Mouse (Mus musculus): ENCODE results near the gene Pmp22. TPM values are rescaled to one million over a fixed set of nuclear protein-coding genes. Genes with fewer than 3 reads are reported as not detected.

Gene Pmp22
- polyA plus RNA-seq, 1 experiment from 2014 or later: 24.3 TPM

GRCm38 (mm10) chr11:63163986-63164682, 35.4 kb downstream of the Pmp22 start:
- no peak for ATAC-seq
- Histone ChIP-seq H3K27ac (ENCODE audit: low read length) (no peak overlapping the region), H3K36me3 (ENCODE audit: control insufficient read depth, insufficient read depth) (no peaks in the 10 kb centered on the region), H3K4me1 (replicated peaks; ENCODE audit: control insufficient read depth, insufficient read depth, low read length) (no peaks in the 10 kb centered on the region), H3K9ac (replicated peaks; ENCODE audit: low read depth, low read length) (no peak overlapping the region), H3K9me3 (ENCODE audit: control insufficient read depth, low read length) (no peaks in the 10 kb centered on the region), H3K4me3 (replicated peaks; ENCODE audit: low read length) (no peak overlapping the region), H3K27me3 (replicated peaks; ENCODE audit: control insufficient read depth, insufficient read depth, low read length) (no peaks in the 10 kb centered on the region), H3K4me2 (ENCODE audit: low read length) (no peak overlapping the region)
- WGBS: 78% methylated on average over 6 of the region's 6 CpGs

GRCm38 (mm10) chr11:63164756-63165484, 36.1 kb downstream of the Pmp22 start:
- Histone ChIP-seq H3K4me2 (ENCODE audit: low read length) (no peak overlapping the region), H3K4me3 (replicated peaks; ENCODE audit: low read length) (no peak overlapping the region), H3K4me1 (replicated peaks; ENCODE audit: control insufficient read depth, insufficient read depth, low read length) (no peaks in the 10 kb centered on the region), H3K9ac (replicated peaks; ENCODE audit: low read depth, low read length) (no peak overlapping the region), H3K9me3 (ENCODE audit: control insufficient read depth, low read length) (no peaks in the 10 kb centered on the region), H3K27ac (ENCODE audit: low read length) (no peak overlapping the region), H3K36me3 (ENCODE audit: control insufficient read depth, insufficient read depth) (no peaks in the 10 kb centered on the region), H3K27me3 (replicated peaks; ENCODE audit: control insufficient read depth, insufficient read depth, low read length) (no peaks in the 10 kb centered on the region)
- ATAC-seq: no peak
- WGBS: 47% methylated on average over 7 of the region's 7 CpGs

GRCm38 (mm10) chr11:63167826-63168225, 39.0 kb downstream of the Pmp22 start:
- ATAC-seq: no peak
- H3K27me3 ChIP-seq (replicated peaks; ENCODE audit: control insufficient read depth, insufficient read depth, low read length): no peaks in the 10 kb centered on the region
- H3K36me3 ChIP-seq (ENCODE audit: control insufficient read depth, insufficient read depth): no peaks in the 10 kb centered on the region
- H3K9ac ChIP-seq (replicated peaks; ENCODE audit: low read depth, low read length): no peak overlapping the region
- H3K9me3 ChIP-seq (ENCODE audit: control insufficient read depth, low read length): no peaks in the 10 kb centered on the region
- no peaks in the 10 kb centered on the region for H3K4me1 ChIP-seq (replicated peaks; ENCODE audit: control insufficient read depth, insufficient read depth, low read length)
- no peak overlapping the region for H3K4me3 ChIP-seq (replicated peaks; ENCODE audit: low read length)
- WGBS: 87% methylated on average over 4 of the region's 4 CpGs
- H3K4me2 ChIP-seq (ENCODE audit: low read length): no peak overlapping the region
- no peak overlapping the region for H3K27ac ChIP-seq (ENCODE audit: low read length)

- Histone ChIP-seq H3K9me3 (ENCODE audit: control insufficient read depth, low read length) (no peaks in the 10 kb centered on the region), H3K9ac (replicated peaks; ENCODE audit: low read depth, low read length) (no peak overlapping the region), H3K27ac (ENCODE audit: low read length) (no peak overlapping the region), H3K4me3 (replicated peaks; ENCODE audit: low read length) (no peak overlapping the region), H3K4me1 (replicated peaks; ENCODE audit: control insufficient read depth, insufficient read depth, low read length) (no peaks in the 10 kb centered on the region), H3K4me2 (ENCODE audit: low read length) (no peak overlapping the region), H3K27me3 (replicated peaks; ENCODE audit: control insufficient read depth, insufficient read depth, low read length) (no peaks in the 10 kb centered on the region), H3K36me3 (ENCODE audit: control insufficient read depth, insufficient read depth) (no peaks in the 10 kb centered on the region)
- WGBS: 53% methylated on average over 9 of the region's 9 CpGs
- ATAC-seq: no peak
Measured at GRCm38 (mm10) chr11:63168551-63169258, 39.9 kb downstream of the Pmp22 start.

- WGBS: 20% methylated on average over 1 of the region's 1 CpGs
- Histone ChIP-seq H3K9ac (replicated peaks; ENCODE audit: low read depth, low read length) (no peak overlapping the region), H3K9me3 (ENCODE audit: control insufficient read depth, low read length) (no peaks in the 10 kb centered on the region), H3K4me3 (replicated peaks; ENCODE audit: low read length) (no peak overlapping the region), H3K36me3 (ENCODE audit: control insufficient read depth, insufficient read depth) (no peaks in the 10 kb centered on the region), H3K4me2 (ENCODE audit: low read length) (no peak overlapping the region), H3K27me3 (replicated peaks; ENCODE audit: control insufficient read depth, insufficient read depth, low read length) (no peaks in the 10 kb centered on the region), H3K4me1 (replicated peaks; ENCODE audit: control insufficient read depth, insufficient read depth, low read length) (no peaks in the 10 kb centered on the region), H3K27ac (ENCODE audit: low read length) (no peak overlapping the region)
- no peak for ATAC-seq
Measured at GRCm38 (mm10) chr11:63171977-63172376, 43.2 kb downstream of the Pmp22 start.

- no peak overlapping the region for H3K4me3 ChIP-seq (replicated peaks; ENCODE audit: low read length)
- no peak overlapping the region for H3K4me2 ChIP-seq (ENCODE audit: low read length)
- no peak overlapping the region for H3K9ac ChIP-seq (replicated peaks; ENCODE audit: low read depth, low read length)
- no peak overlapping the region for H3K27ac ChIP-seq (ENCODE audit: low read length)
- 91% methylated on average over 5 of the region's 5 CpGs for WGBS
- no peaks in the 10 kb centered on the region for H3K36me3 ChIP-seq (ENCODE audit: control insufficient read depth, insufficient read depth)
- H3K27me3 ChIP-seq (replicated peaks; ENCODE audit: control insufficient read depth, insufficient read depth, low read length): no peaks in the 10 kb centered on the region
- H3K4me1 ChIP-seq (replicated peaks; ENCODE audit: control insufficient read depth, insufficient read depth, low read length): no peaks in the 10 kb centered on the region
- no peaks in the 10 kb centered on the region for H3K9me3 ChIP-seq (ENCODE audit: control insufficient read depth, low read length)
- ATAC-seq: no peak
Measured at GRCm38 (mm10) chr11:63173604-63174003, 44.8 kb downstream of the Pmp22 start.

- no peak for ATAC-seq
- H3K4me3 ChIP-seq (replicated peaks; ENCODE audit: low read length): no peak overlapping the region
- 50% methylated on average over 3 of the region's 3 CpGs for WGBS
- no peak overlapping the region for H3K27ac ChIP-seq (ENCODE audit: low read length)
- no peaks in the 10 kb centered on the region for H3K9me3 ChIP-seq (ENCODE audit: control insufficient read depth, low read length)
- no peaks in the 10 kb centered on the region for H3K36me3 ChIP-seq (ENCODE audit: control insufficient read depth, insufficient read depth)
- no peaks in the 10 kb centered on the region for H3K27me3 ChIP-seq (replicated peaks; ENCODE audit: control insufficient read depth, insufficient read depth, low read length)
- H3K9ac ChIP-seq (replicated peaks; ENCODE audit: low read depth, low read length): no peak overlapping the region
- H3K4me2 ChIP-seq (ENCODE audit: low read length): no peak overlapping the region
- H3K4me1 ChIP-seq (replicated peaks; ENCODE audit: control insufficient read depth, insufficient read depth, low read length): no peaks in the 10 kb centered on the region
Measured at GRCm38 (mm10) chr11:63175302-63175701, 46.5 kb downstream of the Pmp22 start.

GRCm38 (mm10) chr11:63176416-63176815, 47.6 kb downstream of the Pmp22 start:
- H3K4me1 ChIP-seq (replicated peaks; ENCODE audit: control insufficient read depth, insufficient read depth, low read length): 0 out of 2 replicates have a peak, but pooled peaks cover 3% of the 10 kb centered on the region
- no peak overlapping the region for H3K9ac ChIP-seq (replicated peaks; ENCODE audit: low read depth, low read length)
- H3K27ac ChIP-seq (ENCODE audit: low read length): no peak overlapping the region
- no peaks in the 10 kb centered on the region for H3K9me3 ChIP-seq (ENCODE audit: control insufficient read depth, low read length)
- no peak overlapping the region for H3K4me3 ChIP-seq (replicated peaks; ENCODE audit: low read length)
- WGBS: 77% methylated on average over 7 of the region's 7 CpGs
- no peaks in the 10 kb centered on the region for H3K36me3 ChIP-seq (ENCODE audit: control insufficient read depth, insufficient read depth)
- H3K4me2 ChIP-seq (ENCODE audit: low read length): no peak overlapping the region
- ATAC-seq: no peak
- H3K27me3 ChIP-seq (replicated peaks; ENCODE audit: control insufficient read depth, insufficient read depth, low read length): no peaks in the 10 kb centered on the region
